8 mouse cellular contexts compared by ENCODE assay signal in genomic region chr12:85471920-85472655, GRCm38 (mm10). TPM values are rescaled to one million over a fixed set of nuclear protein-coding genes. Genes with fewer than 3 reads are reported as not detected.
A peak's percentile ranks its signal among the peaks of the same experiment; 100 is the strongest.
DNase-seq lines count a peak whose midpoint lies in the region; ATAC-seq lines count a peak whose summit lies in the region.

No protein-coding gene starts in this region.

- peak; percentile 61 for DNase-seq in layer of hippocampus, adult 11-12 months (ENCODE audit: low spot score)
- DNase-seq in layer of hippocampus, adult 9-10 months (ENCODE audit: low spot score) = no peak
- peak; percentile 83 for DNase-seq in embryo, embryonic 10.5 days (ENCODE audit: low spot score)
- peak; percentile 87 for DNase-seq in heart, adult 8-10 months (ENCODE audit: low spot score)
- DNase-seq in kidney, adult 8-10 months = peak; percentile 61 to 65
- DNase-seq in liver, embryonic 11.5 days (ENCODE audit: low spot score) = peak; percentile 69
- peak; percentile 85 for DNase-seq in monocyte, adult 2 months (ENCODE audit: low read depth in 1 of 2, low spot score in 2 of 2)
- peak; percentile 40 to 41 for DNase-seq in spleen, postnatal 36 days (ENCODE audit: low spot score in 2 of 2)

- no peak overlapping the region for H3K27ac ChIP-seq in liver, embryonic 11.5 days (ENCODE audit: low read depth, low read length)

- peak overlapping the region; percentile 66 for H3K4me3 ChIP-seq in liver, embryonic 11.5 days (ENCODE audit: low read depth, low read length)

- no peaks in the 10 kb centered on the region for H3K36me3 ChIP-seq in liver, embryonic 11.5 days (ENCODE audit: control insufficient read depth, insufficient read depth, low read length)

- peak overlapping the region; percentile 100 for H3K4me2 ChIP-seq in liver, embryonic 11.5 days

- under 1% methylated on average over 42 of the region's 42 CpGs for WGBS in liver, embryonic 11.5 days

- H3K27me3 ChIP-seq in liver, embryonic 11.5 days (replicated peaks; ENCODE audit: control insufficient read depth, insufficient read depth, low read length) = peaks cover 53% of the 10 kb centered on the region

- ATAC-seq in liver, embryonic 11.5 days (replicated peaks; ENCODE audit: low FRiP score) = peak; percentile 48

- peak overlapping the region; percentile 47 for H3K9ac ChIP-seq in liver, embryonic 11.5 days (ENCODE audit: low read depth, low read length)

- H3K9me3 ChIP-seq in liver, embryonic 11.5 days (ENCODE audit: control insufficient read depth, low read length) = no peaks in the 10 kb centered on the region

- peaks cover 29% of the 10 kb centered on the region for H3K4me1 ChIP-seq in liver, embryonic 11.5 days (replicated peaks; ENCODE audit: control insufficient read depth, insufficient read depth, low read length)

RNA-seq across cellular contexts. Expression of gene Fos, which starts 1.6 kb away (rescaled TPM):
- 10 to 100 TPM in 2 of 4 experiments, 1 to 10 TPM in 2; 2.4 to 26.4 (median 15.7) TPM for total RNA-seq in heart, adult 8-10 months (2022)
- polyA plus RNA-seq in liver, embryonic 11.5 days (2014; fragmentation: Nextera tagmentation; extraction: Ambion mirVana) = 1.3 and 1.6 TPM in 2 replicates
